Mouse (Mus musculus) liver, embryonic 12.5 days (tissue): ENCODE measurements around the gene Smdt1. TPM values are rescaled to one million over a fixed set of nuclear protein-coding genes. Genes with fewer than 3 reads are reported as not detected.

Source experiments
- ATAC-seq: fragments of 200-750 bp; cut with Nextera tagmentation; 2 replicates; pipeline ENCODE4 v1.8.0; 2017; ENCODE audit warnings: moderate number of reproducible peaks, mild to moderate bottlenecking, moderate library complexity
- H3K27ac ChIP-seq: fragments of 300-500 bp; sonication (generic); 2 replicates; pipeline ENCODE4 v1.5.1; 2016; ENCODE audit warnings: mild to moderate bottlenecking
- H3K27me3 ChIP-seq: fragments of 300-500 bp; sonication (generic); replicated peaks from 2 replicates; pipeline ENCODE4 v1.6.1; 2016; ENCODE audit warnings: mild to moderate bottlenecking, moderate library complexity
- H3K36me3 ChIP-seq: fragments of 300-500 bp; sonication (generic); 2 replicates; pipeline ENCODE4 v1.6.1; 2016; ENCODE audit warnings: mild to moderate bottlenecking, moderate library complexity
- H3K4me1 ChIP-seq: fragments of 300-500 bp; sonication (generic); 2 replicates; pipeline ENCODE4 v1.6.1; 2016
- H3K4me2 ChIP-seq: fragments of 300-500 bp; sonication (generic); 2 replicates; pipeline ENCODE4 v1.6.1; 2016; ENCODE audit warnings: mild to moderate bottlenecking, moderate library complexity
- H3K4me3 ChIP-seq: fragments of 300-500 bp; sonication (generic); 2 replicates; pipeline ENCODE4 v1.5.1; 2016; ENCODE audit warnings: mild to moderate bottlenecking, moderate library complexity
- H3K9ac ChIP-seq: fragments of 300-500 bp; sonication (generic); 2 replicates; pipeline ENCODE4 v1.6.1; 2016; ENCODE audit warnings: mild to moderate bottlenecking, moderate library complexity
- H3K9me3 ChIP-seq: fragments of 300-500 bp; sonication (generic); replicated peaks from 2 replicates; pipeline ENCODE4 v1.6.1; 2016; ENCODE audit warnings: mild to moderate bottlenecking, moderate library complexity
- WGBS: fragments of 180-500 bp; shearing (Covaris S2); methylation state at CpG from one replicate; pipeline ENCODE4 v1.1.7; 2016; ENCODE audit not compliant: insufficient replicate concordance; 5-methylcytosine and 5-hydroxymethylcytosine counted together
- polyA plus RNA-seq: library from polyadenylated mRNA; unstranded; fragments of >200 nt; fragmentation: Nextera tagmentation; extraction: Ambion mirVana; gene quantifications from 2 replicates; pipeline ENCODE4 v1.2.1, GENCODE M21; 2016

Gene Smdt1
- polyA plus RNA-seq, 1 experiment from 2014 or later = 196 TPM

GRCm38 (mm10) chr15:82345820-82346470, 7.2 kb downstream of the Smdt1 start:
- H3K4me1 ChIP-seq = peaks cover 78% of the 10 kb centered on the region
- H3K36me3 ChIP-seq = peaks cover 64% of the 10 kb centered on the region
- H3K4me3 ChIP-seq = peak overlapping the region; percentile 78
- H3K9me3 ChIP-seq = no peaks in the 10 kb centered on the region
- ATAC-seq = peak; percentile 86
- H3K27me3 ChIP-seq = no peaks in the 10 kb centered on the region
- H3K9ac ChIP-seq = peak overlapping the region; percentile 76
- peak overlapping the region; percentile 91 for H3K27ac ChIP-seq
- WGBS = under 1% methylated on average over 51 of the region's 51 CpGs
- peak overlapping the region; percentile 94 for H3K4me2 ChIP-seq

GRCm38 (mm10) chr15:82346580-82347302, 8.0 kb downstream of the Smdt1 start:
- Histone ChIP-seq H3K4me1 (peaks cover 85% of the 10 kb centered on the region), H3K4me2 (peak overlapping the region; percentile 94), H3K36me3 (peaks cover 67% of the 10 kb centered on the region), H3K27ac (peak overlapping the region; percentile 91), H3K27me3 (no peaks in the 10 kb centered on the region), H3K9ac (peak overlapping the region; percentile 76), H3K9me3 (no peaks in the 10 kb centered on the region), H3K4me3 (peak overlapping the region; percentile 78)
- 32% methylated on average over 14 of the region's 14 CpGs for WGBS
- no peak for ATAC-seq

GRCm38 (mm10) chr15:82347303-82347676, 8.5 kb downstream of the Smdt1 start:
- Histone ChIP-seq H3K4me2 (peak overlapping the region; percentile 94), H3K9me3 (no peaks in the 10 kb centered on the region), H3K9ac (peak overlapping the region; percentile 76), H3K27me3 (no peaks in the 10 kb centered on the region), H3K27ac (peak overlapping the region; percentile 91), H3K36me3 (peaks cover 70% of the 10 kb centered on the region), H3K4me1 (peaks cover 88% of the 10 kb centered on the region), H3K4me3 (peak overlapping the region; percentile 78)
- WGBS = 61% methylated on average over 4 of the region's 4 CpGs
- no peak for ATAC-seq

GRCm38 (mm10) chr15:82347852-82348251, 9.1 kb downstream of the Smdt1 start:
- Histone ChIP-seq H3K27me3 (no peaks in the 10 kb centered on the region), H3K4me3 (0 out of 2 replicates have a peak overlapping the region, but pooled peaks have one; percentile 78), H3K36me3 (peaks cover 70% of the 10 kb centered on the region), H3K9ac (0 out of 2 replicates have a peak overlapping the region, but pooled peaks have one; percentile 15), H3K9me3 (no peaks in the 10 kb centered on the region), H3K4me2 (peak overlapping the region; percentile 94), H3K4me1 (peaks cover 88% of the 10 kb centered on the region), H3K27ac (peak overlapping the region; percentile 91)
- WGBS = 91% methylated on average over 12 of the region's 12 CpGs
- no peak for ATAC-seq

- H3K4me1 ChIP-seq = peaks cover 88% of the 10 kb centered on the region
- H3K9ac ChIP-seq = 0 out of 2 replicates have a peak overlapping the region, but pooled peaks have one; percentile 30
- peak overlapping the region; percentile 94 for H3K4me2 ChIP-seq
- H3K27ac ChIP-seq = peak overlapping the region; percentile 75
- 64% methylated on average over 8 of the region's 8 CpGs for WGBS
- no peak for ATAC-seq
- no peaks in the 10 kb centered on the region for H3K27me3 ChIP-seq
- H3K36me3 ChIP-seq = peaks cover 65% of the 10 kb centered on the region
- H3K9me3 ChIP-seq = no peaks in the 10 kb centered on the region
- no peak overlapping the region for H3K4me3 ChIP-seq
Observed at GRCm38 (mm10) chr15:82348258-82348998, 9.7 kb downstream of the Smdt1 start.

- H3K27ac ChIP-seq = peak overlapping the region; percentile 75
Observed at GRCm38 (mm10) chr15:82348999-82349341, 10.2 kb downstream of the Smdt1 start.

GRCm38 (mm10) chr15:82350349-82350748, 11.6 kb downstream of the Smdt1 start:
- Histone ChIP-seq H3K36me3 (peaks cover 46% of the 10 kb centered on the region), H3K9me3 (no peaks in the 10 kb centered on the region), H3K4me1 (peaks cover 76% of the 10 kb centered on the region), H3K4me3 (no peak overlapping the region), H3K9ac (no peak overlapping the region), H3K27ac (peak overlapping the region; percentile 94), H3K27me3 (no peaks in the 10 kb centered on the region), H3K4me2 (0 out of 2 replicates have a peak overlapping the region, but pooled peaks have one; percentile 84)
- no peak for ATAC-seq
- 73% methylated on average over 4 of the region's 4 CpGs for WGBS

More at GRCm38 (mm10) chr15:82348999-82349341, 10.2 kb downstream of the Smdt1 start:
- H3K9ac ChIP-seq = 0 out of 2 replicates have a peak overlapping the region, but pooled peaks have one; percentile 30
- ATAC-seq = no peak
- H3K9me3 ChIP-seq = no peaks in the 10 kb centered on the region
- no peaks in the 10 kb centered on the region for H3K27me3 ChIP-seq
- 89% methylated on average over 2 of the region's 2 CpGs for WGBS
- H3K4me2 ChIP-seq = 0 out of 2 replicates have a peak overlapping the region, but pooled peaks have one; percentile 94
- H3K36me3 ChIP-seq = peaks cover 60% of the 10 kb centered on the region
- no peak overlapping the region for H3K4me3 ChIP-seq
- peaks cover 82% of the 10 kb centered on the region for H3K4me1 ChIP-seq

- no peaks in the 10 kb centered on the region for H3K27me3 ChIP-seq
- H3K36me3 ChIP-seq = peaks cover 45% of the 10 kb centered on the region
- peak overlapping the region; percentile 99 for H3K9ac ChIP-seq
- peak overlapping the region; percentile 96 for H3K4me3 ChIP-seq
- peaks cover 75% of the 10 kb centered on the region for H3K4me1 ChIP-seq
- 33% methylated on average over 3 of the region's 3 CpGs for WGBS
- H3K27ac ChIP-seq = peak overlapping the region; percentile 94
- ATAC-seq = peak; percentile 41
- H3K4me2 ChIP-seq = peak overlapping the region; percentile 84
- no peaks in the 10 kb centered on the region for H3K9me3 ChIP-seq
Observed at GRCm38 (mm10) chr15:82351480-82351879, 12.7 kb downstream of the Smdt1 start.

GRCm38 (mm10) chr15:82353078-82353744, 14.5 kb downstream of the Smdt1 start:
- H3K4me1 ChIP-seq = peaks cover 58% of the 10 kb centered on the region
- H3K9me3 ChIP-seq = no peaks in the 10 kb centered on the region
- H3K4me2 ChIP-seq = peak overlapping the region; percentile 84
- peaks cover 33% of the 10 kb centered on the region for H3K36me3 ChIP-seq
- H3K4me3 ChIP-seq = peak overlapping the region; percentile 96
- no peak for ATAC-seq
- peak overlapping the region; percentile 94 for H3K27ac ChIP-seq
- no peaks in the 10 kb centered on the region for H3K27me3 ChIP-seq
- WGBS = 16% methylated on average over 14 of the region's 14 CpGs
- H3K9ac ChIP-seq = peak overlapping the region; percentile 99

- peak; percentile 16 for ATAC-seq
- H3K9ac ChIP-seq = peak overlapping the region; percentile 99
- H3K4me2 ChIP-seq = peak overlapping the region; percentile 84
- H3K4me1 ChIP-seq = peaks cover 58% of the 10 kb centered on the region
- peak overlapping the region; percentile 96 for H3K4me3 ChIP-seq
- under 1% methylated on average over 23 of the region's 23 CpGs for WGBS
- H3K36me3 ChIP-seq = peaks cover 28% of the 10 kb centered on the region
- H3K9me3 ChIP-seq = no peaks in the 10 kb centered on the region
- H3K27me3 ChIP-seq = no peaks in the 10 kb centered on the region
- peak overlapping the region; percentile 94 for H3K27ac ChIP-seq
Observed at GRCm38 (mm10) chr15:82353745-82354113, 15.0 kb downstream of the Smdt1 start.
